Mouse (Mus musculus) erythroblast, adult 5-6 weeks (primary cell): Measurements from ENCODE around the gene Gm13723. TPM values are rescaled to one million over a fixed set of nuclear protein-coding genes. Genes with fewer than 3 reads are reported as not detected.

Experiments used
- ATAC-seq: replicated peaks from 2 replicates; pipeline ENCODE4 v1.8.0; 2016; ENCODE audit warnings: moderate number of reproducible peaks, mild to moderate bottlenecking, moderate TSS enrichment, inconsistent platforms; ENCODE audit not compliant: poor library complexity, low FRiP score, severe bottlenecking
- total RNA-seq, 2 experiments: library from RNA; stranded (forward) in 1 of 2; stranded (reverse) in 1 of 2; fragments of 150-400 nt in 1 of 2; fragments of 200-764, 138-1000 nt in 1 of 2; gene quantifications; 2 replicates each; pipeline versions ENCODE4 v1.2.3 to v1.2.4; 2015 to 2017; ENCODE audit warnings: low replicate concordance in 2 of 2

Gene Gm13723
- not detected in 2 replicates for total RNA-seq (2015; ENCODE audit: low replicate concordance)
- not detected in 2 replicates for total RNA-seq (2017; ENCODE audit: low replicate concordance)

- no peak for ATAC-seq
Measured at GRCm38 (mm10) chr2:86874702-86875101, at the start of gene Gm13723. Gene Gm13723, minus strand, starts transcription at chr2:86874802.

- no peak for ATAC-seq
Measured at GRCm38 (mm10) chr2:86905647-86906046, 31.0 kb upstream of the Gm13723 start.

- ATAC-seq, result no peak
Measured at GRCm38 (mm10) chr2:86892116-86892515, 17.5 kb upstream of the Gm13723 start, which contains the start of gene Olfr1097. Gene Olfr1097, minus strand, starts transcription at chr2:86892216.

GRCm38 (mm10) chr2:86851596-86851995 lies 23.0 kb downstream of the Gm13723 start, which contains the start of gene Olfr1095:
Gene Olfr1095, minus strand, starts transcription at chr2:86851696.
- no peak for ATAC-seq

- ATAC-seq, result no peak
Measured at GRCm38 (mm10) chr2:86824363-86824762, 50.2 kb downstream of the Gm13723 start, which contains the start of gene Olfr1094. Gene Olfr1094, plus strand, starts transcription at chr2:86824663.

Other genes starting within 250 kb of the Gm13723 start
- not detected in 2 replicates for gene Olfr1084, start 235.1 kb downstream of the Gm13723 start, total RNA-seq (2015; ENCODE audit: low replicate concordance)
- not detected in 2 replicates for gene Olfr1084, start 235.1 kb downstream of the Gm13723 start, total RNA-seq (2017; ENCODE audit: low replicate concordance)
- not detected in 2 replicates for gene Olfr1085, start 212.8 kb downstream of the Gm13723 start, total RNA-seq (2015; ENCODE audit: low replicate concordance)
- not detected in 2 replicates for gene Olfr1085, start 212.8 kb downstream of the Gm13723 start, total RNA-seq (2017; ENCODE audit: low replicate concordance)
- not detected in 2 replicates for gene Olfr1086, start 194.7 kb downstream of the Gm13723 start, total RNA-seq (2015; ENCODE audit: low replicate concordance)
- gene Olfr1086, start 194.7 kb downstream of the Gm13723 start, total RNA-seq (2017; ENCODE audit: low replicate concordance), result not detected in 2 replicates
- not detected in 2 replicates for gene Olfr1087, start 176.4 kb downstream of the Gm13723 start, total RNA-seq (2015; ENCODE audit: low replicate concordance)
- gene Olfr1087, start 176.4 kb downstream of the Gm13723 start, total RNA-seq (2017; ENCODE audit: low replicate concordance), result not detected in 2 replicates
- gene Olfr1089, start 141.1 kb downstream of the Gm13723 start, total RNA-seq (2015; ENCODE audit: low replicate concordance), result not detected in 2 replicates
- not detected in 2 replicates for gene Olfr1089, start 141.1 kb downstream of the Gm13723 start, total RNA-seq (2017; ENCODE audit: low replicate concordance)
- not detected in 2 replicates for gene Olfr1090, start 115.8 kb downstream of the Gm13723 start, total RNA-seq (2015; ENCODE audit: low replicate concordance)
- not detected in 2 replicates for gene Olfr1090, start 115.8 kb downstream of the Gm13723 start, total RNA-seq (2017; ENCODE audit: low replicate concordance)
- not detected in 2 replicates for gene Olfr1093, start 92.3 kb downstream of the Gm13723 start, total RNA-seq (2015; ENCODE audit: low replicate concordance)
- not detected in 2 replicates for gene Olfr1093, start 92.3 kb downstream of the Gm13723 start, total RNA-seq (2017; ENCODE audit: low replicate concordance)
- not detected in 2 replicates for gene Olfr141, start 64.8 kb downstream of the Gm13723 start, total RNA-seq (2015; ENCODE audit: low replicate concordance)
- not detected in 2 replicates for gene Olfr141, start 64.8 kb downstream of the Gm13723 start, total RNA-seq (2017; ENCODE audit: low replicate concordance)
- gene Olfr1094, start 50.1 kb downstream of the Gm13723 start, total RNA-seq (2015; ENCODE audit: low replicate concordance), result not detected in 2 replicates
- gene Olfr1094, start 50.1 kb downstream of the Gm13723 start, total RNA-seq (2017; ENCODE audit: low replicate concordance), result not detected in 2 replicates
- gene Olfr1095, start 23.1 kb downstream of the Gm13723 start, total RNA-seq (2015; ENCODE audit: low replicate concordance), result not detected in 2 replicates
- gene Olfr1095, start 23.1 kb downstream of the Gm13723 start, total RNA-seq (2017; ENCODE audit: low replicate concordance), result not detected in 2 replicates
- gene Olfr1097, start 17.4 kb upstream of the Gm13723 start, total RNA-seq (2015; ENCODE audit: low replicate concordance), result not detected in 2 replicates
- gene Olfr1097, start 17.4 kb upstream of the Gm13723 start, total RNA-seq (2017; ENCODE audit: low replicate concordance), result not detected in 2 replicates
- not detected in 2 replicates for gene Olfr1098, start 49.7 kb upstream of the Gm13723 start, total RNA-seq (2015; ENCODE audit: low replicate concordance)
- not detected in 2 replicates for gene Olfr1098, start 49.7 kb upstream of the Gm13723 start, total RNA-seq (2017; ENCODE audit: low replicate concordance)
- gene Olfr1099, start 85.9 kb upstream of the Gm13723 start, total RNA-seq (2015; ENCODE audit: low replicate concordance), result not detected in 2 replicates
- gene Olfr1099, start 85.9 kb upstream of the Gm13723 start, total RNA-seq (2017; ENCODE audit: low replicate concordance), result not detected in 2 replicates
- not detected in 2 replicates for gene Olfr1100, start 105.2 kb upstream of the Gm13723 start, total RNA-seq (2015; ENCODE audit: low replicate concordance)
- gene Olfr1100, start 105.2 kb upstream of the Gm13723 start, total RNA-seq (2017; ENCODE audit: low replicate concordance), result not detected in 2 replicates
- not detected in 2 replicates for gene Olfr1101, start 116.4 kb upstream of the Gm13723 start, total RNA-seq (2015; ENCODE audit: low replicate concordance)
- not detected in 2 replicates for gene Olfr1101, start 116.4 kb upstream of the Gm13723 start, total RNA-seq (2017; ENCODE audit: low replicate concordance)
- gene Olfr1102, start 123.6 kb upstream of the Gm13723 start, total RNA-seq (2015; ENCODE audit: low replicate concordance), result not detected in 2 replicates
- not detected in 2 replicates for gene Olfr1102, start 123.6 kb upstream of the Gm13723 start, total RNA-seq (2017; ENCODE audit: low replicate concordance)
- gene Olfr1104, start 152.3 kb upstream of the Gm13723 start, total RNA-seq (2015; ENCODE audit: low replicate concordance), result not detected in 2 replicates
- gene Olfr1104, start 152.3 kb upstream of the Gm13723 start, total RNA-seq (2017; ENCODE audit: low replicate concordance), result not detected in 2 replicates
- gene Olfr1105, start 161.7 kb upstream of the Gm13723 start, total RNA-seq (2015; ENCODE audit: low replicate concordance), result not detected in 2 replicates
- not detected in 2 replicates for gene Olfr1105, start 161.7 kb upstream of the Gm13723 start, total RNA-seq (2017; ENCODE audit: low replicate concordance)
- gene Olfr1106, start 177.5 kb upstream of the Gm13723 start, total RNA-seq (2015; ENCODE audit: low replicate concordance), result not detected in 2 replicates
- 0.26 TPM in 1 of 2 replicates, not detected in the other for gene Olfr1106, start 177.5 kb upstream of the Gm13723 start, total RNA-seq (2017; ENCODE audit: low replicate concordance)
- gene Olfr1107, start 201.0 kb upstream of the Gm13723 start, total RNA-seq (2015; ENCODE audit: low replicate concordance), result not detected in 2 replicates
- not detected in 2 replicates for gene Olfr1107, start 201.0 kb upstream of the Gm13723 start, total RNA-seq (2017; ENCODE audit: low replicate concordance)
- gene Olfr1109, start 221.2 kb upstream of the Gm13723 start, total RNA-seq (2015; ENCODE audit: low replicate concordance), result not detected in 2 replicates
- gene Olfr1109, start 221.2 kb upstream of the Gm13723 start, total RNA-seq (2017; ENCODE audit: low replicate concordance), result not detected in 2 replicates
- not detected in 2 replicates for gene Olfr259, start 239.8 kb upstream of the Gm13723 start, total RNA-seq (2015; ENCODE audit: low replicate concordance)
- gene Olfr259, start 239.8 kb upstream of the Gm13723 start, total RNA-seq (2017; ENCODE audit: low replicate concordance), result not detected in 2 replicates